Mouse (Mus musculus) urinary bladder, adult 18-20 months (tissue): ENCODE measurements around the gene Irx1.

Experiments used
- DNase-seq, 2 experiments: peaks; one replicate each; pipeline ENCODE4 v3.0.0; 2022; ENCODE audit warnings: low spot score in 2 of 2, mixed read lengths in 2 of 2

The Irx1 gene

DNA sequence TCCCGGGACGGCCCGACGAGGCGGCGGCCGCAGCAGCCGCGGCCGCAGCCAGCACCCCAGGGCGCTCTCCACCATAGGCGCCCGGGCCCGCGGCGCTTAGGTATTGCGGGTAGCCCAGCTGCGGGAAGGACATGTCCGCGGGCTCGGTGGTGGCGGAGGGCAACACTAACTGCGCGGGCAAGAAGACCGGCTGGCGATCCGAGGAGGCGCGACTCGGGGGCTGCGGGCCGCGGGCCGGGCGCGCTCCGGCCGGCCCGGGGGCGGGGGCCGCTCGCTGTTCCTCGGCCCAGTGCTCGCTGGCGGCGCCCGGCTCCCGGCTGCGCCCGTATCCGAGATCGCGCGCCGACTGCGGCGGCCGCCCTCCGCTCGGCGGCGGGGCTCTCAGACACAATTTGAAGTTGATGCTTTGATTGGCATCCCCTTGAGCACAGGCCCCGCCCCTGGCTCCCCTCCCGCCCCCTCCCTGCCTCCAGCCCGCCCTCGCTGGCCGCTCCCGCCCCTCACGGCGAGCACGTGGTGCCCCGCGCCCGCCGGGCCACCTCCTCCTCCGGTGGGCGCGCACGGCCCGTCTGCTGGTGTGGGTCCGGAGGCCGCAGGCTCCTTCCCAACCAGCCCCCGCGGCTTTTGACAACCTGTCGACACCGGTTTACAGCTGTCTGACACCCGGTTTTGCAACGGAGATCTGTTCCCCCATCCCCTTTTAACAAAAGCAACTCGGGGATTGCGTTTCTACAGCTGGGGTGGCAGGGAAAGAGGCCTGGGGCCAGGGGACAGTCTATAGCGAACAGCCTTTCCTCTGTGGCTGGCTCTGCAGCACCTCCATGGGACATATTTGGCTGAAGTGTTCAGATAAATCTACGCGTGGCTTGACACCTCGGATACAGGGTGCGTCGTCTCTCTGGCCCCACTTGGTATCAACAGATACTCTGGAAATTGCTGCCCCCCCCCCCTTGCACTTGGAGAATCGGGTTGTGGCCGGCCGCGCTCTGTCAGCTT, at the start of gene Irx1:
Gene Irx1 (minus strand): TSS at position 368 of the 996 bp plus-strand sequence.
- DNase-seq: no peak

DNA sequence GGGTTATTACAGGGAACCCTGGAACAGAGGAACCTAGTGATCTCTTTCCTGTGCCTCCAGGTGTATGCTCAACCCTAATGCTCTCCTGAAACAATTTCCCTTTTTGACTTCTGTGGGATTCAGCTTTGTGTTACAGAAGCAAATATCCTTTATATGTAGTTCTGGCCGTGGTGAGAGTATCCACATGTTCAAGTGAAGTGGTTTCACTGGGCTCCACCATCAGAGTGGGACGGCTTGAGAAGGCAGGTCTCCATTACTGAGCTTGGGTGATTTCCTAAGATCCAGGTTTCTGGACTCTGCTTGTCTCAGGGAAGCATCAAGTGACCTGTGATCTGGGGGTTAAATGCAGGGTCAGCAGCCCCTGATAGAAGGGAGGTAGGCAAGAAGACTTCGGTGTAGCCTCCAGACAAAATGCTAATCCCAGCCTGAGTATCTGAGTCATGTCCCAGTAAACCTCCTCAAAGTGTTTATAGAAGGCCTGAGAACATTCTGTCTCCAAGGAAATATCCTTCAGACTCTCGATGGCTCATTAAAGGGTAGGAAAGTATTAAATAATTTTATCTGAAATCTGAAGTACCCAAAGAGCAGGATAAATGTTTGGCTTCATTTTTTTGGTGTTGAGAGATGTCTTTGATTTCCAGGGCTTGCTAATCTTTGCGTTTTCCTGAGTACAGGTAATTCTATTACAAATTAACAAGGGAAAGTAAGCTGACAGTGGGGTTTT, 16.6 kb upstream of the Irx1 start:
- no peak for DNase-seq

DNA sequence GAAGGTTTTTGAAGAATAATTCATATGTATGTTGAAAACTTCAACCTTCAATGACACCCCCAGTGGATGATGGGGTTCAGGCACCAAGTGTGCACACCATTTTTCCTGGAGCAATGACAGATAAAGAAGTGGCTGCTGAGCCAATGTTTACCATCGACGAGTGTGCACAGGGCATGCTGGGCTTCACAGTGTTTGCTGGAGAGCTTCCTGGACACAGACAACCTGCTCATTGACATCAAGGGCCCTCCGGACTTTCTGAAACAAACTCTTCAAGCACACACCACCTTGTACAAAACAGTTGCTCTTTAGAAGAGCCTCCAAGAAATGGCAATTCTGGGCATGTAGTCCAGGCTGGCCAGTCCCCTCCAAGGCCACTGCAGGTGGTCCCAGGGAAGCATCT, 12.2 kb upstream of the Irx1 start:
- DNase-seq: no peak

DNA sequence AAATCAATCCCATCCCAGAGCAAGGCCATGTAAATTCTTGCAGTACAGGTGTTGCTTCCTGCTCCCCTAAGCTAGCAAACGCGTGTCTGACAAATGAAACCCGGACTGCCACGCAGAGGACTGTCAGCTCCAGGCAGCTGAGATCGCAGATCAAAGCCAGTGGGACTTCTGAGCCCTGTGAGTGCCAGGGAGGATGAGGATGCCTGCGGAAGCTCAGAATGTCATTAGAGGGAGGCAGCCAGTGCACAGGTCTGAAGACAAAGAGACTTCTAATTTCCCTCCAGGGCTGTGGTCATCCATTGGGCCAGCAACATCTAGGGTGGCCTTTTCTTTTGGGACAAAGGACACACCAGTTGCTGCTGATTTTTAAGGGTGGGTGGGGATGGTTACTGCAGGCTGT, 4.8 kb upstream of the Irx1 start:
- no peak for DNase-seq

DNA sequence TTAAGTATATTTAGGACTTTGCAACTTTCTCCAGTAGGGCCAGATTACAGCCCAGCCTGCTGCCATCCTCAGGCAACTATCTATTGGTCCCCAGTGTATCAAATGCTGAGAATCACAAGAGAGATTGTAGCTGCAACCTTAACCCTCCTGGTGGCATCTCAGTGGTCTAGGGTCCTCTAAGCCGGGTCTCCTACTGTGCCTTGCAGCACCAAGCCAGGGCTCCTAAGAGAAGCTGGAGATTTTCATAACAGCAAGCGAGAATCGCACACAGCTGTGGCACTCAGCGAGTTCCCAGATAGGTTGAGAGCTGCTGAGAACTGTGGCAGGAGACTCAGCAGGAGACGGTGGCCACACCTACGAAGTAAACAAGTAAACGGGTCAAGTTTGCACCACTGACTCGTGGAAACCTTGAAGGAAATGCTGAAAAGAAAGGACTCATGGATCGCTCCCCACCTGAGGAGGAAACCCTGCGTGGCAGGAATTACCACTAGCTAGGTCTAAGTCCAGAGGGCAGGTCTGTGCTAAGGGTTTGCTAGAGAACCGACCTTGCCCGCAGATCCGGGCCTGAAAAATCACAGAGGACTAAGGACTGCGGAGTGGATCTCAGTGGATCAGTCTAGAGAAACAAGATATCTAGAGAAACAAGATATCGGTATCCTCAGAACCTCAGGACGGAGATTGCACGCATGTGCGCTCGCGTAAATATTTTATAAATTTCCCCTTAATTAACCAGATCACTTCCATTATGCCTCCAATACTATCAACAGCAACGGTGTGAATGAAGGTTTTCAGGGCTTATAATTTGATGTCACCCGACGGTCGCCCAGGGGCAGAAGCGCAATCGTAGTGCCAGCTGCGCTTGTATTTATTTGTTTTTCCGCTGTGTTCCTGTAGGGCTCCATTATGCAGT, 4.1 kb upstream of the Irx1 start:
- no peak for DNase-seq

DNA sequence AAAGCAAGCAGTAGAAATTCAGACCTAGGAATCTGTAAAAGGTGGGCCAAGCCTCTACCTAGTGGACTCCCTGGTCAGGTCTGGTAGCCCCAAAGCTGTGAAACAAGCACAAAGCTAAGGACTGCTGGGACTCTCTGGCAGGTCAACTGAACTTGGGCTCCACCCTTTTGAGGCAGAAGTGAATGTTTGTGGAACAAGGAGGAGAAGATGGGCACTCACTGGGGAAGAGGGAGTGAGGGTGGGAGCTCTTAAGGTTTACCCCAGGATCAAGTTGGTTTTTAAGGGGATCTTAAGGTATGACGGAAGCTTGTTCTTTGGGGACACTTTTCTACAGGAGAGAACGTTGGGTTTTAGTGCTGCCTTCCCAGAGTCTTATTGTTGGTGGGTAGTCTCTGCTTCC, 3.1 kb upstream of the Irx1 start:
- DNase-seq: no peak

DNA sequence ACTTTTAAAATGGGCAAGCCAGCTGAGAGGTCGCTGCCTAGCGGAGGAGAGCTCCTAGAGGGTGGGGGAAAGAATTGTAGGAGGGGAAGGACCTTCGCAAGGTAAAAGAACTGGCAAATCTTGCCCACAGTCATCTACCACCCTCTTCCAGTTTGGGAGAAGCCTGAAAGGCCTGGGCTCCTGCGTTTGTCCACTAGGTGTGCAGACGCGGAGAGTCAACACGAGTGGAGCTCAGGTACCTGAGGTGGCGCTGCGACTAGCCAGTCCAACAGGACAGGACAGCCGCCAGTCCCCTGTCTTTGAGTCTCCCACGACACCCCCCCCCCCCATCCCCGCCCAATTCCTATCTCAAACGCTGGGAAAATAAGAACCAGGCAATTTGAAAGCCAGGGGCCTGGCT, 843 bp upstream of the Irx1 start:
- no peak for DNase-seq

DNA sequence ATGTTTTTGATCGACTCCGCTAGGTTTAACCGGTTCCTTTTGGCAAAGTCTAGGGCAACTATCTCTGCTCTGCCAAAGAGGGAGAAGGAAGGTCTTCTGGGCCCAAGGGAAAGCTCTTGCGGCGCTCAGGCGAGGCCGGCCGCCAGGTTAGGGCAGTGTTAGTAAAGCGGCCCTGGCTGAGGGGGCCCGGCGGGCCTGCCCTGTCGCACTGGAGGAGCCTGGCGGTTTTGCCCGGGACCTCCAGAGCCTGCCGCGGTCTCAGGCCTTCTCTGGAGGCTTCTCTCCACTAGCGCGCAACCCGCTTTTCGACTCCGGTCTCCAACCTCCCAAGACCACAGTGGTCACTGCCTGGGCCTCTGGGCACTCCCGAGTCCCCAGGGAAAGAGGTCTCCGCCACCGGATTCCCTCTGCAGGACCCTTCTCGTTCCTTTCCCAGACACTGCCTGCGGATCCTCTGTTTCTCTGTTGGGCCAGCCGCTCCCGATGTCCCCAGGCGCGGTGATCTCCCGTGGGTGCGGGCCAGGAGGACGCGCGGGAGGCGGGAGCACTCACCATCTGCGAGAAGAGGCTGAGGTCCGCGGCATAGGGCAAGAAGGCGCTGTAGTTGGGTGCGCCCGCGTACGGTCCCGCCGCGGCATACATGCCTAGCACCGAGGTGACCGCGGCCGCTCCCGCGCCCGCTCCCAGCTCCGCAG, 715 bp downstream of the Irx1 start:
- peak in 1 of 2 experiments; percentile 26 for DNase-seq

DNA sequence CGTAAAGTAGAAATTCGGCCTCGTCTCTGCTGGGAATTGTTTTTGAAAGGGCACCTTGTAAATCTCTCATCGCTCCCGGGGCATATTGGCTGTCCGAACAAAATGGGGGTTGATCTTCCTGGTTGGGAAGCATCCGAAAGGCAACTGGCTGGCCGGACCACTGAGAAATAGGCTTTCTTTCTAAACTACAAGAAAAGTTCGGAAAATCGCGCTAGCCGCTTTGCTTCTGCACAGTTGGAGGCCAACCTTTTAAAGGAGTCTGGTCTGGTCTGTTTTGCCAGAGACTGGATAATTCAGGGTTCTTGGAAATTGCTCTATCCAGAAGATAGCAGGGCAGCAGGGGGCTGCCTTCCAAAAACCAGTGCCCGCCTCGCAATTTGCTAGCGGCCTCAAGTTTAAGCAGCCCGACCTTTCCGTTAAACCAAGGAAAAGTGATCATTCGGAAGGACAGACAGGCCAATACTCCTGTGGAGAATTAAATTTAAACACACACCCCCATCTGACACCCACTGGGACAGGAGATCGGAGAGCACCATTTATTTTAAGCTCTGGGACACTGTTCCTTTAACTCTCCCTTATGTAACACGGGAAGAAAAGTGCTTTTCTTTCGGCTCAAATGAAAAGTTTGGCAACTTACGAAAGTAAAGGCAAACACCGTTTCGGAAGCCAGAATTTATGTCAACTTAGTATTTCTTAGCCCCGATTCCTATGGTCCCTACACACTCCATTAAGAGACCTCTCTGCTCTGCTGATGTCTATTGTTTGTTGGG, 1.4 kb downstream of the Irx1 start:
- peak in 1 of 2 experiments; percentile 18 for DNase-seq

DNA sequence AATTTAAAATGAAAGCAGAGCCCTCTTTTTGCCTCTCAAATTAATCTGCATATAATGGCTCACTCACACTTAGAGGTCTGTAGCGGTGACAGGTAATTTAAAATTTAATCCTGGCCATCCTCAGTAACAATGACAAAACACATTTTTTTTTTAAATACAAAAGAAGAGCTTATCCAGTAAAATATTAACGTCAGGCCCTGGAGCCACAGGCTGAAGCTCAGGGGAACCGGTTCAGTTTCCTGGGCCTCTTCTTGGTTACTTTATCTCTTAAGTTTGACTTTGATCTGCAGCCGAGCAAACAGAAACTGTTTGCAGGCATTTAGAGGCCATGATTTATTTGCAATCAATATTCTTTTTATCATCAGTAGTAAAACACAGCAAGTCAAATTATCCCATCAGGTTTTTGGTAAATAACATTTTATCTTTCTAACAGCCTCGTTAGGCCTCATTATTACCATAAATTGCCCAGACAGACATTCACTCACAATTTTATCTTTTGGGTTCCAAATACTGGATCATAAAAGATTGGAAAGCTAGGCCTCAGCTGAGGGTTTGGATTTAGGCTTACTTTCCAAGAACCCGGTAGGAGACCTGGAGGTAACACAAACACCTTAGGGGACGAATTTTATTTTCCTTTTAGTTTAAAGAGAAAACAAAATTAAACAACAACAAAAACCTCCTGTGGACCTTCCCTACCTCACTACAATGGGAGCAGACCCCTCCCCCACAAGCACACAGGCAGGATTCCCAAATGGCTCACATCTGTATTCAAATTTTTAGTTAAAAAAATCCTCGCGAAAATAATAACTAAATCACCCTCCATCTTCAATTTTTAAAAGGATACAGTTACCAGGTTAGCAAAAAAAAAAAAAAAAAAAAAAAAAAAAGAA, 2.4 kb downstream of the Irx1 start:
- DNase-seq: no peak

DNA sequence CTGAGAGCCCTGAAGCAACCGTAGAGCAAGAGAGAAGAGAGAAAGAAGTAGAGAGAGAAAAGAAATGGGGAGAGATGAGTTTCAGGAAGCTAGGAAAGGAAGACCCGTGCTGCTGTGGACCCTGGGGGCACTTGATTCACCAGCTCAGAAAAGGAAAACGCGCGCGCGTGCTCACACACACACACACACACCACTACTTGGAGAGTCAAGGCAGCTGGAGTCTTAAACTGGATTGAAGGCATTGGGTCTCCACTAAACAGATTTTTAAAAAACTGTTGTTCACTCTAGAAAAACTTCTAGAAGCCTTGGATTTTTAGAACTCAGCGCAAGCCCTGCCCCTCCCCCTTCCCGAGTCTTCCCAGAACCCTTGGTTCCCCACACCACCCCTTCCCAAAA, 3.2 kb downstream of the Irx1 start:
- DNase-seq: no peak

DNA sequence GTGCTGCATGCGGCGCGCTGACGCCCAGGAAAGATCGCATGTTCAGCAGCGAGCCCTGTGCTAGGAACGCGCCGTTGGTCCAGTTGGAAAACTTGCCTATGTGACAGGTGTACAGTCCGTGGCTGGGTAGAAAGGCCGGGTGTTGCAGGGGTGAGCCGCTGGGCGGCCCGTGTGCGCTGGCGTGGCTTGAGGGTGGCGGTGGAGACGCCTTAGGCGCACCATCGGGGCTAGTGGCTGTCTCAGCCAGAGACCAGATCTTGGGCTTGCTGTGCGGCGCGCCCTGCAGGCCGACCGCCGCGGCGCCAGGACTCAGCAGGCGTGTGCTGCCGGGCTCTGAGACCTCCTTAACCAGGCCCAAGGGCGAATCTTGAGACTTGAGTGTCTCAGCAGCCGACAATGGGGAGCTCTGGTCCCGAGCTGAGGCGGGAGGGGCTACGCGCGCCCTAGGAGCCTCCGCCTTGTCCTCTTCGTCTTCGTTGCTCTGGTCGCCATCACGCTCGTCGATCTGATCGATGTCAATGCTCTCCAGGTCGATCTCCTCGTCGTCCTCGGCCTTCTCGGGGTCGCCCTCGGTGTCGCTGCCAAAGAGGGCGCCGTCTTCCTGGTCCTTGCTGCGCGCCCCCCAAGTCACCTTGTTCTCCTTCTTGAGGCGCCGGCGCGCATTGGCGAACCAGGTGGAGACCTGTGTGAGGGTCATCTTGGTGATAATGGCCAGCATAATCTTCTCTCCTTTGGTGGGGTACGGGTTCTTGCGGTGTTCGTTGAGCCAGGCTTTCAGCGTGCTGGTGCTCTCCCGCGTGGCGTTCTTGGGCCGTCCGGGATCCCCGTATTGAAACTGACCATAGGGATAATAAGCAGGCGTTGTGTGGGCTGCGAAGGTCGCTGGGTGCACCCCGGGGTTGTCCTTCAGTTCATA, 3.9 kb downstream of the Irx1 start:
- DNase-seq: peak in 1 of 2 experiments; percentile 8

DNA sequence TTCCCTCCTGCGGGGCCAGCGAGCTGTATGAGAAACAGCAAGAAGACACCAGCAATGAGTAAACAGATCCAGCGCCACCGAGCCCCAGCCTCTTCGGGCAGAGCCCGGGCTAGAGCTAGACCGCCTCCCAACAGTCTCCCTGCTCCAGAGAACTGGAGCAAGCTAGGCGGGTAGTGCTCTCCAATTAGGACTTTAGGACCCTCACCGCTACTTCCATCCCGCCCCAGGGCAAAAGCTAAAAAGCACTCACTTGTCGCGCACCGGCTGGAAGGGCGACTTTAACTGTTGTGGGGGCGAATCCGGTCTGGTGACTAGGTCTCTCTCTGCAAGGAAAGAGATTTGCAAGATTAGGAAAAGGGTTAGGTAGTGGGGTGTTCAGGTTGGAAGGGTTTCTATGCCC, 4.9 kb downstream of the Irx1 start:
- no peak for DNase-seq

DNA sequence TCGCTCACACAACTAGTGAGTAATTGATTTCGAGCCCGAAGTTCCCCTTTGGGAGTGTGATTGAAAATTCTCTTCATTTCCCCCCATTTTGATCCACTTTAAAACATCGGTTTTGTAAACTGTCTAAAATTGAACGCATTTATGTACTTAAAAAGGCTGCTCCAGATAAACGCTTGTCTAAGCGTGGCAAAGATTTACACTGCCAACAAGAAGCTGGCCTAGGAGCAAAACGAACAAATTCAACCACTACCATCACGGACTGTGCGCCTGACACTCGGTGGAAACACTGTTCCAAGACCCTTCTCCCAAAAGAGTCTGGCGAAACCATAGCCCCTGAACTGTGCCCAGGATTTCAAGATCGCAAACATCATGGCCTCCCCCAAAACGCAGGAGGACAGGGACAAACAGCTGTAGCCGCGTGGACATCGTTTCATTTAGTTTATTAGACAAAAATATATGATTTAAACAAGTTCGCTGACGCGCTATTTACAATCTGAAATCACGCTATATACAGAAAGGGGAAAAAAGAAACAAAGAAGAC, 5.6 kb downstream of the Irx1 start:
- DNase-seq: no peak

DNA sequence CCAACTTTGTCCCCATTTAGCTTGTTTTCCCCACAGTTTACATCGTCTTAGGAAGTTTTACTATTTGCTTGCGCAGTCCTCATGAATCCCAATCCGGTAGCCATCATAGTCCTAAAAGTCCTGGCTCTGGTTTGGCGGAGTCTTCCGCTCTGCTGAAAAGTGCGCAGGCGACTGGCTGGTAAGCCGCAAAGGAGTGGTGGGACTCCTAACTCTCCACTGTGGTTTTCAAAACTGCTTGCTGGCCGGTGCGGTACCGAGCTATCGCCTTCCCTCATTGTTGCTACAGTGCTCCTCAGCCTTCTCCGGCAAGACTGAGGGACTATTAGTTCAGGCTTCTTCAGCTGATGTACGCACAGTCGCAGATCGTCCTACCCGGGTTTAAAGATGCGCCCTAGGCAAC, 6.4 kb downstream of the Irx1 start:
- DNase-seq: no peak

DNA sequence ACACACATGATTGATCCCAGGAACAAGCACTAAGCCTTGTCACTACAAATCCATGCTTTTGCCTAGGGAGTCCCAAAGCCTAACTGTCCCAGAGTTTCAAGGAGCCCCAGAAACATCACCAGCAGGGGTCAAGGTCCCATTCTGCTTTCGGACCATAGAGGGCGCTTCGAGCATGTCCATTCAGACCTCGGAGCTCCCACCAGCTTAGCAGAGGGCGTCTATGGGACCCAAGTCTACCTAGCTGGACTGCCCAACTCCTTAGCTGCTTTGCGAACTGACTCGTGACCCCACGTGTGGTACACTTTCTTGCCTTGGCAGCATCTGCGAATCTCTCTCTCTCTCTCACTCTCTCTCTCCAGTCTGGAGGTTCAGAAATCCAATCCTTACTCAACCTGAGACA, 7.0 kb downstream of the Irx1 start:
- no peak for DNase-seq

DNA sequence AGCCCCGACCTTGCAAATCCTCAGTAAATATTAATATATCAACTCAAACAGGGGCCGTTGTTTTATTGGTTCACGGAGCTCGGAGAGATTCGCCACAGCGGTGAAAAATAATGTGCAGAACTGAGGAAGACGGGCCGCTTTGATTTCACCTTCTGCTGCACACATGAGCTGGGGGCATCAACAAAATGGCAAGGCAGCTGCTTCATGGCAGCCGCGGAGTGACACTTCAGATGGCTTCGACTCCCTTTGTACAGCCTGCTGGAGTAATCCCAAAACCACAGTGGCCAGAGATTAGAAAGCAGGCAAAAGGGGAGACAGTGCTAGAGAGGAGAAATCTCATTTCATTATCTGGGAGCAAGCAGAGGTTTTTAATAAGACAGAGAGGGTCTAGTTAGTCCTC, 11.6 kb downstream of the Irx1 start:
- DNase-seq: no peak

DNA sequence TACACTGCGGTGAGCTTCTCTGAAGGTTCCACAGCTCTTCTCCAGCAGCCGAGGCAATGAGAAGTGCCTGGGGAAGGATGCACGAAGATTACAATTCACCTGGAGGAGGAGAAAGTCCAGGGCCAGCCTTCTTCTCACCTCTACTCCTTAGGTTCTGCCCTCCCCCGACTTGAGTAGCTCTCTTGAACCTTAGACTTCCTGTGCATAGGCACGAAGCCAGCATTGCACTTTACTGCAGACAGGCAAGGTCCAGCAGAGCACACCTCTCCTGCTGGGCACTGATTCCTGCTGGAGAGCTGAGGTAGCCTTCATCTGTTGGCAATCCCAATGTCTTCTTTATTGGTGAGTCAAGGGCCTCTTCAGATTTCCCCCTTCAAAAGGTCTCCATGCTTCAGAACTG, 13.7 kb downstream of the Irx1 start:
- DNase-seq: no peak
